Mouse (Mus musculus) midbrain, embryonic 11.5 days (tissue): ENCODE measurements around the gene Trpm3. TPM values are rescaled to one million over a fixed set of nuclear protein-coding genes. Genes with fewer than 3 reads are reported as not detected.

Source experiments
- ATAC-seq: fragments of 200-750 bp; cut with Nextera tagmentation; 2 replicates; pipeline ENCODE4 v1.8.0; 2017; ENCODE audit warnings: moderate TSS enrichment, moderate library complexity; ENCODE audit not compliant: low FRiP score
- DNase-seq: peaks from one replicate; pipeline ENCODE4 v3.0.0; 2015; ENCODE audit warnings: low spot score; ENCODE audit errors: missing footprints
- H3K27ac ChIP-seq: fragments of 300-500 bp; sonication (generic); 2 replicates; pipeline ENCODE4 v1.5.1; 2014; ENCODE audit warnings: low read depth, low read length
- H3K27me3 ChIP-seq: fragments of 300-500 bp; sonication (generic); 2 replicates; pipeline ENCODE4 v1.6.1; 2014; ENCODE audit warnings: mild to moderate bottlenecking, low read length, moderate library complexity, mixed read lengths; ENCODE audit not compliant: control insufficient read depth, insufficient read depth
- H3K36me3 ChIP-seq: fragments of 300-500 bp; sonication (generic); 2 replicates; pipeline ENCODE4 v1.6.1; 2014; ENCODE audit warnings: mild to moderate bottlenecking, low read length, moderate library complexity, mixed read lengths; ENCODE audit not compliant: control insufficient read depth, insufficient read depth
- H3K4me1 ChIP-seq: fragments of 300-500 bp; sonication (generic); 2 replicates; pipeline ENCODE4 v1.6.1; 2014; ENCODE audit warnings: low read length; ENCODE audit not compliant: control insufficient read depth, insufficient read depth
- H3K4me2 ChIP-seq: fragments of 300-500 bp; sonication (generic); 2 replicates; pipeline ENCODE4 v1.6.1; 2014; ENCODE audit warnings: mild to moderate bottlenecking, moderate library complexity
- H3K4me3 ChIP-seq: fragments of 300-500 bp; sonication (generic); 2 replicates; pipeline ENCODE4 v1.5.1; 2014; ENCODE audit warnings: low read depth, low read length
- H3K9ac ChIP-seq: fragments of 300-500 bp; sonication (generic); 2 replicates; pipeline ENCODE4 v1.6.1; 2014; ENCODE audit warnings: low read length
- H3K9me3 ChIP-seq: fragments of 300-500 bp; sonication (generic); 2 replicates; pipeline ENCODE4 v1.6.1; 2016; ENCODE audit warnings: low read length; ENCODE audit not compliant: control insufficient read depth
- WGBS: fragments of 180-500 bp; shearing (Covaris S2); extraction: QIAGEN DNeasy Blood & Tissue Kit; methylation state at CpG from one replicate; pipeline ENCODE4 v1.1.7; 2014; 5-methylcytosine and 5-hydroxymethylcytosine counted together
- polyA plus RNA-seq: library from polyadenylated mRNA; unstranded; fragments of >200 nt; fragmentation: Nextera tagmentation; extraction: Ambion mirVana; gene quantifications from 2 replicates; pipeline ENCODE4 v1.2.1, GENCODE M21; 2014

Trpm3 gene
- 4.1 and 4.3 TPM in 2 replicates for polyA plus RNA-seq

DNA sequence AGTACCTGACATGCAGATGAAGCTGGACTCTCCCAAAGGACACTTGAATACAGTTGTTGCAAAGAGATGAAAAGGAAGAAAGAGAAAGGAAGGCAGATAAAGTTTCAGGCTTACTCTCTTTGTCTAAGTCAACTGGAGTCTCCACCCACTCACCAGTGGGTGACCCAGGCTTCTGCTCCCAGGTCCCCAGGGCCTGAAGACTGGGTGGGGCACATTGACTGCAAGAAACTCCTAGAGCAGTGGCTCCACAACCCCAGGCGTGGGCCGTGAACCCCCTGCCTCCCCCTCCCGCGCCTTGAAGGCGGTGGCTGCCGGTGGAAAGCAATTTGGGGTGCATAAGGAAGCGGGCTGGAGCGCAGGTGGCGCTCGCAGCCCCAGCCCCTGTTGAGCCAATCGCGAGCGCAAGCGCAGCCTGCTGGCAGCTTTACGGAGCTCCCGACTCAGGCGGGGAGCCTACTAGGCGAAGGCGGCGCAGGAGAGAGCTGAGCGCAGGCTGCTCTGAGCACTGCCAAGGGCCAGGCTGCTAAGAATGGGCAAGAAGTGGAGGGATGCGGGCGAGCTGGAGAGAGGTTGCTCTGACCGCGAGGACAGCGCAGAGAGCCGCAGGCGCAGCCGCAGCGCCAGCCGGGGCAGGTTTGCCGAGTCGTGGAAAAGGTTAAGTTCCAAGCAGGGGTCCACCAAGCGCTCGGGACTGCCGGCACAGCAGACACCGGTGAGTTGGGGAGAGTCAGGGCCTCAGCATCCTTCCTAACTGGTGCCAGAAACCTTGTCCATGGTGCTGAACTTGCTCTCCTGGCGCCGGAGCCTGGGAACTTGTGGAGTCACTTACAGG is at the start of gene Trpm3:
Trpm3 (plus strand) TSS at position 457 of the 832 bp plus-strand sequence.
- under 1% methylated on average over 39 of the region's 39 CpGs for WGBS
- H3K9ac ChIP-seq, result peak within 1 kb of the TSS; percentile 44; the same call in 1 of the 2 replicates
- H3K4me2 ChIP-seq, result peak within 1 kb of the TSS; percentile 75
- no peaks in the 10 kb centered on the region for H3K36me3 ChIP-seq
- peak; percentile 94 for DNase-seq
- 0 out of 2 replicates have a peak, but pooled peaks cover 5% of the 10 kb centered on the region for H3K27me3 ChIP-seq
- H3K4me3 ChIP-seq, result peak within 1 kb of the TSS; percentile 34
- no peak within 1 kb of the TSS for H3K27ac ChIP-seq
- no peaks in the 10 kb centered on the region for H3K9me3 ChIP-seq
- peaks cover 4% of the 10 kb centered on the region; the same call in 1 of the 2 replicates for H3K4me1 ChIP-seq
- ATAC-seq, result peak; percentile 94

DNA sequence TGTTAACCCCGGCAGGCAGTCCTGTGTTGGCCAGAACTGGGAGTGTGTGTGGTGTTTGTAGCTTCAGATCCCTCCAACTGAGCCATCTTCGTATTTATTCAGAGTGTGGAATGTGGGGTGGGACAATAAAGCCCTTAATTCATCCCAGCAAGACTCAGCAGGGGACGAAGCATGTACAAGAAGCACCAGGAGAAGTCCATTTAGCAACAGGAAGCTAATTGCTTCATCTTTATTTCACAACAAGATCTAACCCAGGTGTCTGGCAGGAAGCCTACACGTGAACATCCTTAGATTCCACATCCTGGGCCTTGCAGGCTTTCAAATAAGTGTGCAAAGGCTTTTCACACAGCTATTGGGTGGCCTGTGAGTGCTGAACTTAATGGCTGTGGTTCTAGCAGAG is 38.3 kb upstream of the Trpm3 start:
- no peaks in the 10 kb centered on the region for H3K36me3 ChIP-seq
- no peak overlapping the region for H3K4me2 ChIP-seq
- H3K4me3 ChIP-seq, result no peak overlapping the region
- H3K27ac ChIP-seq, result no peak overlapping the region
- ATAC-seq (no peak), DNase-seq (no peak)
- H3K9me3 ChIP-seq, result no peaks in the 10 kb centered on the region
- no peaks in the 10 kb centered on the region for H3K27me3 ChIP-seq
- WGBS, result 58% methylated on average over 4 of the region's 4 CpGs
- H3K4me1 ChIP-seq, result no peaks in the 10 kb centered on the region
- H3K9ac ChIP-seq, result no peak overlapping the region

DNA sequence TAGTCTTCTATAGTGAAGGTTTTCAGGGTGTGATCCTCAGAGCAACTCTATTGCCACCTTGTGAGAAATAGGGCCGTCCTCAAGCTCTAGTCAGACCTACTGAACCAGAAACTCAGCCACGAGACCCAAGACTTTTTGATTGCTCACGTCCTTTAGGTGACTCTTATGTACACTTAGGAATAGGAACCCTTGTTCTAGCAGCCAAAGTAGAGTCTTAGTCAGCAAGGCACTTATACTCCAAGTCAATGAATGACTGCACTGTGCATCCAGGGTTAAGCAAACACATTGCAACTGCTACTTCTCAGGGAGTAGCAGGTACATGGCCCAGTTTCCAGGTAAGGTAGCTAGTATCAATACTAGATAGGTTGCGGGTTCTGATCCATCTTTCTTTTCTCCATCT is 35.0 kb upstream of the Trpm3 start:
- WGBS, result 89% methylated on average over 4 of the region's 4 CpGs
- no peaks in the 10 kb centered on the region for H3K36me3 ChIP-seq
- no peaks in the 10 kb centered on the region for H3K4me1 ChIP-seq
- ATAC-seq (no peak), DNase-seq (no peak)
- no peaks in the 10 kb centered on the region for H3K27me3 ChIP-seq
- no peak overlapping the region for H3K27ac ChIP-seq
- H3K4me2 ChIP-seq, result no peak overlapping the region
- no peaks in the 10 kb centered on the region for H3K9me3 ChIP-seq
- no peak overlapping the region for H3K9ac ChIP-seq
- no peak overlapping the region for H3K4me3 ChIP-seq

DNA sequence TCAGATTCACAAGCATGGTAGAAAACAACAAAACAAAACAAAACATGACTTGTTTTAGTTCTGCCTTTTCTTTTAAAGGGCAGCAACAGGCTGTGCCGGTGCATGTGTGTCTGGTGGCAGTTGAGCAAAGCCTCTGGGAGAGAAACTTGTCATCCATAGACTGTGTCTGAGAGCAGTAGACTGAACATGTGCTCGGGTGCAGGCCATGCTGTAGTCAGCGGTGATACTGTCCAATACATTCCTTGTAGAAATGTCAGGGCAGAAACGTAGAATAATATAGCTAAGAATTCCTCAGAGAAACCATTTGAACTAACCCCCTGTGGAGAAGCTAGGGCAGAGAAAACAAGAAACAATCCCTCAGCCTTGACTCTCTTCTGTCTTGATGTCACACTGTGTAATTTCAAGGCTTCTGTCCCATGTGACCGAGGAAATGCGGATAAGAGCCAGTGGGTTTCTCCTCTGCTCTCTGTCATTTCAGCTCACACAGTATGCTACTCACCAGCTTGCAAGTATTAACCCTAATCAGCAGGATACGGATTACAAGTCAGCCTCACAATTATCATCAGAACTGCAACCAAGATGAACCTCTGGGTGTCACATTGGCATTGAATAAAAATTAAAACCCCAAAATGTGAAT is 33.9 kb upstream of the Trpm3 start:
- ATAC-seq, result peak; percentile 68; the same call in 1 of the 2 replicates

DNA sequence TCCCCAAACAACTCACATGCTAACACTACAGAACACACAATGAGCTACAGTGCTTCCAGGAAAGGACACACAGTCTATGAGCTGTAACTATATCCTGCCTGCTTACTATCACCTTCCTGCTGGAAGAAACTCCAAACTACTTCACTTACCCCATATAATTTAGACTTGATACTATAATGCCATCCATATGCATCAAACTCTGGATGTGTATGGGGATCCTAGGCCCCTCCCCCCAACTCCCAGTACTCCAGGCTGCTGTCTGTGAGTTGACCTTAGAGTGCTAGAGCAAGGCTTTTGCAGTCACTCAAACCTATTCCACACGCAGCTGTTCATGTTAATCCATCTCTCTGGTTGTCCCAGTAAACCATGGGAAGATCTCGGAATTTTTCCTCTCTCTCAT is 33.2 kb upstream of the Trpm3 start:
- ATAC-seq (no peak), DNase-seq (no peak)
- Histone ChIP-seq H3K27ac (no peak overlapping the region), H3K4me3 (no peak overlapping the region), H3K9me3 (no peaks in the 10 kb centered on the region), H3K36me3 (no peaks in the 10 kb centered on the region), H3K27me3 (no peaks in the 10 kb centered on the region), H3K4me1 (no peaks in the 10 kb centered on the region), H3K4me2 (no peak overlapping the region), H3K9ac (no peak overlapping the region)
- 60% methylated on average over 2 of the region's 2 CpGs for WGBS

More for the DNA sequence above, 33.9 kb upstream of the Trpm3 start:
- Histone ChIP-seq H3K4me3 (no peak overlapping the region), H3K36me3 (no peaks in the 10 kb centered on the region), H3K4me1 (no peaks in the 10 kb centered on the region), H3K9ac (no peak overlapping the region), H3K9me3 (no peaks in the 10 kb centered on the region), H3K27ac (no peak overlapping the region), H3K4me2 (no peak overlapping the region), H3K27me3 (no peaks in the 10 kb centered on the region)
- 53% methylated on average over 7 of the region's 7 CpGs for WGBS
- no peak for DNase-seq

DNA sequence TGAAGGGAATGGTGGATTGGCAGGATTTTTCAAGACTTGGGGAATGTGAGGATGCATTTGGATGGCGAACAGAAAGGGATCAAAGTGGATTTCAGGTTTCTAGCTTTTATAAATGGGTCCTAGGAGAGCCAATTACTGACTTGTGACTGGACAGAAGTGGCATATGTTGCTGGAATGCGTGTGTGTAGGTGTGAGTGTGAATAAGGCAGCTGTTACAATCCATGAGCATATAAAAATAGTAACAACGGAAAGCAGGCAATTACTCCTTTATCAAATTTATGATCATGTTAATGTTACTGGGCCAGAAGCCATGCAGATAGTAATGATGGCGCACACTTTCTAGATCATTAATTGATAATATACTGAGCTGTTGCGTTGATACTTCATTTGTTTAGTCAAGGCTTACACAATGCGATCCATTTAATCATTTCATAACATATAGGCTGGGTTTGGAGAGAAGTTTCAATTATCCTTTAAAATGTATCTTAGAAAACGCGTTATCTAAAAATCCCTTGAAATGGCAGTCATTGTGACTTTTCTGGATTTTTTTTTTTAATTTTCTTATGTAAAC is 29.9 kb upstream of the Trpm3 start:
- Histone ChIP-seq H3K9me3 (no peaks in the 10 kb centered on the region), H3K4me1 (no peaks in the 10 kb centered on the region), H3K27me3 (no peaks in the 10 kb centered on the region), H3K4me2 (no peak overlapping the region), H3K9ac (no peak overlapping the region), H3K27ac (no peak overlapping the region), H3K36me3 (no peaks in the 10 kb centered on the region), H3K4me3 (no peak overlapping the region)
- ATAC-seq (no peak), DNase-seq (no peak)
- 90% methylated on average over 8 of the region's 8 CpGs for WGBS

DNA sequence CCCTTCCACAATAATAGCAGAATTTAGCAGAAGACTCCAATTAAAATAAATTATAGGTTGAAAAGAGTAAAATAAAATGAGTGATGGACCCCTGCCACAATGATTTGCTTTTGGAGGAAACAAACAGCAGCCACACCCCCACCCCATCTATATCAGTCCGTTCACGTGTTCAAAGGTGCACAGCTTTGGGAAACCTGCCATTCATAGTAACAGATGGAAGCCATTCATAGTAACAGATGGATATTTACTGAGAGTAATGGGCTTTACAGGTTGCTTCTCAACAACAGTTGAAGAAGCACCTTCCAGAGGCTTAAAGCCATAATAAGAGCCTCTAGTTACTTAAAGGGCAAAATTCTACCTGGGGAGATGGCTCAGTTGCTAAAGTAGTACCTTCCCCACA is 17.9 kb upstream of the Trpm3 start:
- no peak overlapping the region for H3K9ac ChIP-seq
- H3K27me3 ChIP-seq, result no peaks in the 10 kb centered on the region
- no peaks in the 10 kb centered on the region for H3K4me1 ChIP-seq
- 97% methylated on average over 2 of the region's 2 CpGs for WGBS
- no peak overlapping the region for H3K27ac ChIP-seq
- DNase-seq (no peak), ATAC-seq (no peak)
- no peak overlapping the region for H3K4me2 ChIP-seq
- no peaks in the 10 kb centered on the region for H3K36me3 ChIP-seq
- H3K9me3 ChIP-seq, result no peaks in the 10 kb centered on the region
- H3K4me3 ChIP-seq, result no peak overlapping the region

DNA sequence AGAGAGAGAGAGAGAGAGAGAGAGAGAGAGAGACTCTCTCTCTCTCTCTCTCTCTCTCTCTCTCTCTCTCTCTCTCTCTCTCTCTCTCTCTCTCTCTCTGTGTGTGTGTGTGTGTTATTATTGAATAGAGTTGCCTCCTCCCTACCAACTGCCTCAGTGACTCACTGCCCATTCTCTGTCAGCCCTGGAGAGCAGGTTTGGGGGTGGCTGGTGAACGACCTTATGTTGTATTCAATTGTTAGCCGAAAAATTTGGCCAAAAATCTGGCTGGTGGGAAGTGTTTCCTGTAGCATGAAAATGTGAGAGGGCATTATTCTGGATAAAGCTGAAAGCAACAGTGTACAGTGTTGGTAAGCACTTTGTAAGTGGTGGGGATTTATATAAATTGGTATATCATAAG is 17.2 kb upstream of the Trpm3 start:
- H3K4me2 ChIP-seq, result no peak overlapping the region
- ATAC-seq, result no peak
- no peaks in the 10 kb centered on the region for H3K36me3 ChIP-seq
- no peaks in the 10 kb centered on the region for H3K4me1 ChIP-seq
- H3K9ac ChIP-seq, result no peak overlapping the region
- no peak for DNase-seq
- WGBS, result 81% methylated on average over 2 of the region's 2 CpGs
- no peaks in the 10 kb centered on the region for H3K9me3 ChIP-seq
- H3K27ac ChIP-seq, result no peak overlapping the region
- H3K27me3 ChIP-seq, result no peaks in the 10 kb centered on the region
- H3K4me3 ChIP-seq, result no peak overlapping the region

DNA sequence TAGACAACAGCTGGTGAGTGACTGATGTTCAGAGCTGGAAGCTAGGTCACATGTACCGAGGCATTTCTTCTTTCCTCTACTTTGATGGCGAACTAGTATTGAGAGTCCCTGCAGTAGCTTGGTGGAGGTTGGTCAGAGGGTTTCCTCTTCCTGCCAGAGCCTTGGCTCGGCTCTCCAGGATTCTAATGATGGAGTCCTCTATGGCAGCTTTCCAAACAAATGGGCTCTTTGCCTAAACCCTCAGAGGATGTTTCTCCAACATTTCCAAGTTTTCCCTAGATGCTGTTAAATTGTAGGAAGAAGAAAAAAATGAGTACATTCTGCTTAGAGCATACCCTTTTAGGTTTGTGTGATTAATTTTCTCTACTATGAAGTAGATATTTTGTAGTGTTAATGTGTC is 6.2 kb upstream of the Trpm3 start:
- no peak overlapping the region for H3K27ac ChIP-seq
- no peaks in the 10 kb centered on the region for H3K4me1 ChIP-seq
- DNase-seq, result no peak
- H3K9ac ChIP-seq, result no peak overlapping the region
- no peaks in the 10 kb centered on the region for H3K27me3 ChIP-seq
- no peak for ATAC-seq
- no peak overlapping the region for H3K4me3 ChIP-seq
- H3K36me3 ChIP-seq, result no peaks in the 10 kb centered on the region
- no peaks in the 10 kb centered on the region for H3K9me3 ChIP-seq
- 90% methylated on average over 3 of the region's 3 CpGs for WGBS
- no peak overlapping the region for H3K4me2 ChIP-seq
